Mouse (Mus musculus) G1E (cell line): ENCODE measurements around the gene Cdk14. TPM values are rescaled to one million over a fixed set of nuclear protein-coding genes. Genes with fewer than 3 reads are reported as not detected.

ENCODE experiments used
- ATAC-seq: 2 replicates; pipeline ENCODE4 v1.8.0; 2016; ENCODE audit warnings: mild to moderate bottlenecking; ENCODE audit not compliant: insufficient number of reproducible peaks, poor library complexity, low FRiP score, severe bottlenecking; ENCODE audit errors: extremely low read depth
- DNase-seq: peaks from one replicate; pipeline ENCODE4 v3.0.0; 2012; ENCODE audit warnings: low spot score
- H3K27me3 ChIP-seq: 2 replicates; pipeline ENCODE4 v1.6.1; 2012; ENCODE audit warnings: mild to moderate bottlenecking, low read length, inconsistent platforms; ENCODE audit not compliant: insufficient read depth
- H3K36me3 ChIP-seq: replicated peaks from 2 replicates; pipeline ENCODE3; 2012; ENCODE audit warnings: mild to moderate bottlenecking, inconsistent platforms
- H3K4me1 ChIP-seq: 2 replicates; pipeline ENCODE4 v1.6.1; 2012; ENCODE audit warnings: low read depth, low read length, inconsistent platforms, mixed read lengths; ENCODE audit not compliant: insufficient read depth
- H3K4me3 ChIP-seq: 2 replicates; pipeline ENCODE4 v1.5.1; 2012; ENCODE audit warnings: low read depth, mild to moderate bottlenecking, inconsistent platforms, low read length, moderate library complexity, mixed read lengths
- H3K9me3 ChIP-seq: replicated peaks from 2 replicates; pipeline ENCODE4 v1.6.1; 2012; ENCODE audit warnings: inconsistent platforms
- CTCF ChIP-seq: IDR thresholded peaks from 2 replicates; pipeline ENCODE4 v1.5.1; 2012; ENCODE audit warnings: low read depth, low read length, inconsistent platforms, mixed read lengths
- GATA1 ChIP-seq: IDR thresholded peaks from 2 replicates; pipeline ENCODE4 v1.6.1; 2012; ENCODE audit warnings: borderline replicate concordance, low read length, inconsistent platforms, mixed read lengths
- GATA2 ChIP-seq: IDR thresholded peaks from 2 replicates; pipeline ENCODE4 v1.6.1; 2012; ENCODE audit warnings: low read depth, low read length, inconsistent platforms, borderline replicate concordance
- POLR2AphosphoS5 ChIP-seq: IDR thresholded peaks from 2 replicates; pipeline ENCODE4 v1.6.1; 2012; ENCODE audit warnings: low read depth, low read length, inconsistent platforms; ENCODE audit not compliant: insufficient replicate concordance
- TAL1 ChIP-seq: conservative IDR thresholded peaks from 2 replicates; pipeline ENCODE4 v1.6.1; 2012; ENCODE audit warnings: low read depth, low read length, inconsistent platforms, mixed read lengths
- polyA plus RNA-seq: library from polyadenylated mRNA; stranded (reverse); fragments of >175 nt; gene quantifications from 2 replicates; pipeline ENCODE4 v1.2.3, GENCODE M21; 2012
- total RNA-seq, 2 experiments: library from RNA; stranded (forward) in 1 of 2; stranded (reverse) in 1 of 2; fragments of 200-1000 nt in 1 of 2; fragments of >200 nt in 1 of 2; fragmentation: Nextera tagmentation in 1 of 2; gene quantifications; 2 replicates each; pipeline ENCODE4 v1.2.3; 2014 to 2017

Gene Cdk14
- total and polyA plus RNA-seq, 3 experiments: 0.98 TPM; not detected in 2

DNA sequence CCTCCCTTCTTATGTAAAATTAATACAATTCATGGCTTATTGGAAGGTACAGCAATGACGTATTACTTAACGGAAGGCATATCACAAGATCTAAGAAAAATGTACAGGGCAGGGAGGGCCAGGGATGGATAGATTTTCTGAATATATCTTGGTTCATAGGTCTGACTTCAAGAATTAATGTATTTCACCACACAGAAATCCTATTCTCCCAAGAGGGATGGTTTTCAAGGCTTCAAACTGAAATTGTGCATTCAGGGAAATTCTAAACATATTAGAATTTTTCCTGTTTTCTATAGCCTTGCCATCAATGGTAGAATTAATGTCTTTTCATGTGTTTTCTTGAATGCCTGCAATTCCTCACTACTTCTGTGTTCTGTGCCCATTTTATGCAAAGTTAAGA is 593.2 kb downstream of the Cdk14 start:
- Histone ChIP-seq H3K36me3 (no peaks in the 10 kb centered on the region), H3K4me3 (no peak overlapping the region), H3K9me3 (no peaks in the 10 kb centered on the region), H3K4me1 (no peaks in the 10 kb centered on the region), H3K27me3 (no peaks in the 10 kb centered on the region)
- ATAC-seq (no peak), DNase-seq (no peak)
- TF ChIP-seq GATA2: no peak
- no peak for TF ChIP-seq CTCF
- TF ChIP-seq TAL1: no peak
- TF ChIP-seq POLR2AphosphoS5: no peak
- no peak for TF ChIP-seq GATA1

DNA sequence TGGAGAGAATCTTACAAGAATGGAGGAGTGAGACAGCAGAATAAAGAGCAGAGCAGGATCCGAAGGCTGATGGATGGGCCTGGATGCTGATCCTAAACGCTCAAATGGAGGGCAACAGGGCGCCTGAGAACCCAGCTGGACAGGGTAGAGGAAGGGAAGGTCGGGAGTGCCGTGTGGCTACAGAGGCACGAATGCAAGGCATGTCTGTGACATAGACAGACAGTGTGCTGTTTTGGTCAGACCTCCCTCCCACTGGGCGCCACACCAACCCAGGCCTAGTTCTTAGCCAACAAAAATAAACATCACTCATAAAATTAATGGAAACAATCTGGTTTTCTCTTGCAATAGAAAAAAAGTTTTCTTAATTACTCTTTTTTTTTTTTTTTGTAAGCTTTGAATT is 594.2 kb downstream of the Cdk14 start:
- no peak for DNase-seq
- TF ChIP-seq TAL1: no peak
- TF ChIP-seq GATA1: no peak
- TF ChIP-seq POLR2AphosphoS5: no peak
- TF ChIP-seq CTCF: no peak
- ATAC-seq: no peak
- H3K9me3 ChIP-seq: no peaks in the 10 kb centered on the region
- H3K27me3 ChIP-seq: no peaks in the 10 kb centered on the region
- no peaks in the 10 kb centered on the region for H3K4me1 ChIP-seq
- no peaks in the 10 kb centered on the region for H3K36me3 ChIP-seq
- H3K4me3 ChIP-seq: no peak overlapping the region

DNA sequence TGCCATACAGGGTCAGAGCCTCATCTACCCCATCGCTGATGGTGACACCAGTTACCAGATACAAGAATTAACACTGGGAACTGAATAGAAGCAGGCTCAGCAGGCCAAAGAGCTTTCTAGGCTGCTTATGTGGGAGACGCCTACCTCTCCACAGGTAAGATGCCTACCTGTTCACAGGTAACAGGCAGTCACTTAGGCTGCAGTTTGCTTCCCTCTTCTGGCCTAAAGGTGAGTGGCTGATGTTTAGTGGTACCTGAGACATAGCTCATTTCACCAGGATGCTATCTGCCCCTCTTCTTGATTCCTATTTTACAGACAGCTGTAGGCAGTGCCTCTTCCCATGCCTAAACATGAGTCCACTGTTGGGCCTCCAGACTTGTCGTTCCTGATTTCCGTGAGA is 595.0 kb downstream of the Cdk14 start:
- Histone ChIP-seq H3K4me3 (no peak overlapping the region), H3K9me3 (no peaks in the 10 kb centered on the region), H3K4me1 (no peaks in the 10 kb centered on the region), H3K27me3 (no peaks in the 10 kb centered on the region), H3K36me3 (no peaks in the 10 kb centered on the region)
- ATAC-seq (no peak), DNase-seq (no peak)
- TF ChIP-seq CTCF: no peak
- TF ChIP-seq GATA1: no peak
- TF ChIP-seq POLR2AphosphoS5: no peak
- no peak for TF ChIP-seq TAL1

DNA sequence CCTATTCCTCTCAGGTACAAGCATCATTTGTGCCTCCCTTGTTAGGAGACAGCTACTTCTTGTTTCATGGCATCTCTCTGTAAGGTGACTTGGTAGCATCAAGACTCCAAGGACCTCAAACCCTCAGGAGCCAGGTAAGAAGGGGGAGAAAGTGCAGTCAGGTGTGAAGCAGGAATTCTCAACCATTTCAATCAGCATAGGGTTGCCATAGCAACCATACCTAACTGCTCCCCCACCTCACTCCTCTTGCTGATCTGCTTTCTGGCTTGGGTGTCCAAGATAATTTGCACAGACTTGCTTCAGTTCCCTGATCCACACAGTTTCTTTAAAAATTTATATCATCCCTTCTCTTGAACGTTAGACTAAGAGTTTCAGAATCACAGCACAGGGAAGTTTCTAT is 595.9 kb downstream of the Cdk14 start:
- DNase-seq: no peak

GRCm38 (mm10) chr5:4822041-4822440 is 598.1 kb downstream of the Cdk14 start:
- TF ChIP-seq GATA2 (no peak), TAL1 (no peak), CTCF (no peak), GATA1 (no peak), POLR2AphosphoS5 (no peak)
- ATAC-seq (no peak), DNase-seq (no peak)
- no peaks in the 10 kb centered on the region for H3K4me1 ChIP-seq
- no peak overlapping the region for H3K4me3 ChIP-seq
- no peaks in the 10 kb centered on the region for H3K9me3 ChIP-seq
- H3K36me3 ChIP-seq: no peaks in the 10 kb centered on the region
- H3K27me3 ChIP-seq: no peaks in the 10 kb centered on the region

More for the DNA sequence above, 595.9 kb downstream of the Cdk14 start:
- TF ChIP-seq GATA1: no peak
- no peak for TF ChIP-seq CTCF
- TF ChIP-seq TAL1: no peak
- TF ChIP-seq POLR2AphosphoS5: no peak
- TF ChIP-seq GATA2: no peak
- ATAC-seq: no peak
- Histone ChIP-seq H3K36me3 (no peaks in the 10 kb centered on the region), H3K4me3 (no peak overlapping the region), H3K27me3 (no peaks in the 10 kb centered on the region), H3K9me3 (no peaks in the 10 kb centered on the region), H3K4me1 (no peaks in the 10 kb centered on the region)

DNA sequence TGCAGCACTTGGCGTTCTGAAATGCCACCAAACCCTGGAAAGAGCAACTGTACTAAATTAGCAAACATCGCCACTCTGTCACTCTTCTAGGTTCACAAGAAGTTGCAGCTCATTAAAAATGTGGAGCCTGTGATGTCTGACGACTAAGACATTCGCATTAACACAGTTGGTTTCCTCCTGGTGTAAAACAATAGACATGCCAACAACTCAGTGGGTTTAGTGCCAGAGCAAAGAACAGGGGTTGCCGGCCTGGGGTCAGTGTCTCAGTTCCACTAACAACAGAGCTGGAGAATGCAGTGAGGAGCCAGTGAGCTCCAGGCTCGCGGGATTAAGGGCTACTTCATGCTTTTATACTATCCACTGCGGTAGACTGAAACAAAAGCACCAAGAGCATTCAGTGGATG is 598.7 kb downstream of the Cdk14 start:
- no peak overlapping the region for H3K4me3 ChIP-seq
- ATAC-seq (no peak), DNase-seq (no peak)
- H3K9me3 ChIP-seq: no peaks in the 10 kb centered on the region
- H3K36me3 ChIP-seq: no peaks in the 10 kb centered on the region
- TF ChIP-seq TAL1 (no peak), POLR2AphosphoS5 (no peak), GATA2 (no peak), GATA1 (no peak), CTCF (no peak)
- no peaks in the 10 kb centered on the region for H3K4me1 ChIP-seq
- H3K27me3 ChIP-seq: no peaks in the 10 kb centered on the region

- TF ChIP-seq GATA2 (no peak), CTCF (no peak), TAL1 (no peak), POLR2AphosphoS5 (no peak), GATA1 (no peak)
- no peak overlapping the region for H3K4me3 ChIP-seq
- H3K9me3 ChIP-seq: no peaks in the 10 kb centered on the region
- no peaks in the 10 kb centered on the region for H3K36me3 ChIP-seq
- no peaks in the 10 kb centered on the region for H3K27me3 ChIP-seq
- no peak for ATAC-seq
- no peak for DNase-seq
- H3K4me1 ChIP-seq: no peaks in the 10 kb centered on the region
Observed at GRCm38 (mm10) chr5:4816981-4817380, 603.1 kb downstream of the Cdk14 start.
